Mouse (Mus musculus): ENCODE data around the gene Timp3.

- TF ChIP-seq BHLHE40 (IDR thresholded peaks at IDR 0.05; ENCODE audit: borderline replicate concordance, low read depth, low read length) (no peak), RAD21 (IDR thresholded peaks at IDR 0.05; ENCODE audit: low read depth, low read length) (no peak), POLR2A (IDR thresholded peaks at IDR 0.05; ENCODE audit: control insufficient read depth in 1 of 2, insufficient read depth in 1 of 2, low read depth in 1 of 2, low read length in 2 of 2, poor library complexity in 1 of 2) (no peak)
These were observed 377 bp upstream of the Timp3 start for GRCm38 (mm10) chr10:86299795-86300194.

Data from MEL (cell line).